ENCODE assay signal across 9 mouse cellular contexts in genomic region chr5:24730986-24731385, GRCm38 (mm10). TPM values are rescaled to one million over a fixed set of nuclear protein-coding genes. Genes with fewer than 3 reads are reported as not detected.
DNase-seq lines count a peak whose midpoint lies in the region; ATAC-seq lines count a peak whose summit lies in the region.
"Had no signal": no experiment of that assay in that cellular context is flagged by ENCODE, and none has a peak within 500 bp of the region (broad histone marks: within the 10 kb centered on the region; RNA-seq: fewer than 3 reads in every experiment).

No protein-coding gene starts in this region.

- peak overlapping the region; percentile 83 for H3K9ac ChIP-seq in heart, embryonic 13.5 days
- peak overlapping the region; percentile 71 for H3K9ac ChIP-seq in intestine, embryonic 14.5 days (ENCODE audit: low read length)
- peak overlapping the region; percentile 42; the same call in 1 of the 2 replicates for H3K9ac ChIP-seq in midbrain, embryonic 14.5 days (replicated peaks; ENCODE audit: low read length)

- H3K4me3 ChIP-seq in heart, embryonic 13.5 days, result peak overlapping the region; percentile 62
- peak overlapping the region; percentile 65 for H3K4me3 ChIP-seq in intestine, embryonic 14.5 days (ENCODE audit: low read depth, low read length)
- peak overlapping the region; percentile 35 for H3K4me3 ChIP-seq in midbrain, embryonic 14.5 days (replicated peaks; ENCODE audit: low read depth, low read length)

- H3K4me2 ChIP-seq in heart, embryonic 13.5 days, result peak overlapping the region; percentile 87
- H3K4me2 ChIP-seq in intestine, embryonic 14.5 days (ENCODE audit: low read length), result peak overlapping the region; percentile 81
- H3K4me2 ChIP-seq in midbrain, embryonic 14.5 days (ENCODE audit: low read length), result peak overlapping the region; percentile 56

- H3K4me1 ChIP-seq in heart, embryonic 13.5 days, result peaks cover 53% of the 10 kb centered on the region
- peaks cover 45% of the 10 kb centered on the region for H3K4me1 ChIP-seq in intestine, embryonic 14.5 days (replicated peaks; ENCODE audit: control insufficient read depth, insufficient read depth, low read length)
- peaks cover 14% of the 10 kb centered on the region for H3K4me1 ChIP-seq in midbrain, embryonic 14.5 days (ENCODE audit: control insufficient read depth, insufficient read depth, low read length)

- no peaks in the 10 kb centered on the region for H3K9me3 ChIP-seq in heart, embryonic 13.5 days
- H3K9me3 ChIP-seq in intestine, embryonic 14.5 days (ENCODE audit: control insufficient read depth, low read length), result no peaks in the 10 kb centered on the region
- H3K9me3 ChIP-seq in midbrain, embryonic 14.5 days (ENCODE audit: control insufficient read depth, low read length), result no peaks in the 10 kb centered on the region

- no peaks in the 10 kb centered on the region for H3K36me3 ChIP-seq in heart, embryonic 13.5 days
- no peaks in the 10 kb centered on the region for H3K36me3 ChIP-seq in intestine, embryonic 14.5 days (ENCODE audit: control insufficient read depth, insufficient read depth, low read length)
- no peaks in the 10 kb centered on the region for H3K36me3 ChIP-seq in midbrain, embryonic 14.5 days (ENCODE audit: control insufficient read depth, insufficient read depth, low read length)

- intact Hi-C loops in heart, postnatal 36 days (cut with DNase I), result no loop called here

- peak overlapping the region; percentile 20 for H3K27ac ChIP-seq in heart, embryonic 13.5 days (replicated peaks)
- no peak overlapping the region for H3K27ac ChIP-seq in intestine, embryonic 14.5 days (ENCODE audit: low read depth)
- no peak overlapping the region for H3K27ac ChIP-seq in midbrain, embryonic 14.5 days (replicated peaks; ENCODE audit: low read depth, low read length)

- 1% methylated on average over 15 of the region's 15 CpGs for WGBS in heart, embryonic 13.5 days
- 2% methylated on average over 15 of the region's 15 CpGs for WGBS in intestine, embryonic 14.5 days
- 3% methylated on average over 15 of the region's 15 CpGs for WGBS in midbrain, embryonic 14.5 days

- DNase-seq in heart, postnatal 36 days, result no peak
- peak; percentile 68 for DNase-seq in embryo, embryonic 11 days
- DNase-seq in intestine, embryonic 14.5 days (ENCODE audit: low spot score), result no peak
- DNase-seq in midbrain, embryonic 14.5 days, result no peak
- DNase-seq in adrenal gland, postnatal 4 days (ENCODE audit: low spot score in 2 of 2), result no peak
- no peak for DNase-seq in cerebellum, postnatal 10 days

- peaks cover 38% of the 10 kb centered on the region for H3K27me3 ChIP-seq in heart, embryonic 13.5 days (replicated peaks)
- H3K27me3 ChIP-seq in intestine, embryonic 14.5 days (replicated peaks; ENCODE audit: control insufficient read depth, insufficient read depth, low read length), result no peaks in the 10 kb centered on the region
- H3K27me3 ChIP-seq in midbrain, embryonic 14.5 days (ENCODE audit: control insufficient read depth, insufficient read depth, low read length), result peaks cover 33% of the 10 kb centered on the region

- no peak for ATAC-seq in heart, embryonic 13.5 days (ENCODE audit: extremely low read depth, insufficient number of reproducible peaks, low FRiP score, low TSS enrichment)
- no peak for ATAC-seq in intestine, embryonic 14.5 days (replicated peaks; ENCODE audit: low FRiP score, low TSS enrichment, low read depth)
- no peak for ATAC-seq in midbrain, embryonic 14.5 days (ENCODE audit: low FRiP score, low TSS enrichment)
- no peak for ATAC-seq in megakaryocyte-erythroid progenitor cell, adult 5-6 weeks (replicated peaks; ENCODE audit: low FRiP score, low TSS enrichment, poor library complexity, severe bottlenecking)

RNA-seq across cellular contexts. Expression of gene Wdr86, which starts 0.5 kb away (rescaled TPM):
- 7.7 and 7.9 TPM in 2 replicates for polyA plus RNA-seq in heart, embryonic 13.5 days (2015; fragmentation: Nextera tagmentation; extraction: Ambion mirVana)
- under 1 TPM; 0.49 to 0.53 TPM for total RNA-seq in heart, postnatal 36 days (2021)
- 17.6 and 18.7 TPM in 2 replicates for polyA plus RNA-seq in intestine, embryonic 14.5 days (2014; fragmentation: Nextera tagmentation; extraction: Ambion mirVana)
- polyA plus RNA-seq in midbrain, embryonic 14.5 days (2014; fragmentation: Nextera tagmentation; extraction: Ambion mirVana), result 2.0 and 5.6 TPM in 2 replicates
- total RNA-seq in adrenal gland, postnatal 4 days (2021), result 1 to 10 TPM; 6.2 to 9.6 TPM
- total RNA-seq in megakaryocyte-erythroid progenitor cell, adult 5-6 weeks (2014; fragmentation: Nextera tagmentation), result 0.32 TPM in 1 of 2 replicates, not detected in the other
- total RNA-seq in megakaryocyte-erythroid progenitor cell, adult 5-6 weeks (2017), result 0.42 TPM in 1 of 2 replicates, not detected in the other
- polyA plus RNA-seq: C2C12 had no signal

RNA-seq across cellular contexts. Expression of gene Crygn, which starts 26.8 kb away (rescaled TPM):
- polyA plus RNA-seq in heart, embryonic 13.5 days (2015; fragmentation: Nextera tagmentation; extraction: Ambion mirVana), result 1.9 and 3.0 TPM in 2 replicates
- not detected for total RNA-seq in heart, postnatal 36 days (2021)
- polyA plus RNA-seq in intestine, embryonic 14.5 days (2014; fragmentation: Nextera tagmentation; extraction: Ambion mirVana), result 1.3 and 2.3 TPM in 2 replicates
- polyA plus RNA-seq in midbrain, embryonic 14.5 days (2014; fragmentation: Nextera tagmentation; extraction: Ambion mirVana), result 1.6 TPM in 1 of 2 replicates, not detected in the other
- 1 to 10 TPM; 6.0 to 6.2 TPM for total RNA-seq in adrenal gland, postnatal 4 days (2021)
- total RNA-seq in megakaryocyte-erythroid progenitor cell, adult 5-6 weeks (2014; fragmentation: Nextera tagmentation), result not detected in 2 replicates
- not detected in 2 replicates for total RNA-seq in megakaryocyte-erythroid progenitor cell, adult 5-6 weeks (2017)
- polyA plus RNA-seq: C2C12 had no signal

RNA-seq across cellular contexts. Expression of gene Nub1, which starts 45.7 kb away (rescaled TPM):
- polyA plus RNA-seq in heart, embryonic 13.5 days (2015; fragmentation: Nextera tagmentation; extraction: Ambion mirVana), result 24.7 and 25.2 TPM in 2 replicates
- 10 to 100 TPM; 38.0 to 39.3 TPM for total RNA-seq in heart, postnatal 36 days (2021)
- 34.0 and 36.6 TPM in 2 replicates for polyA plus RNA-seq in intestine, embryonic 14.5 days (2014; fragmentation: Nextera tagmentation; extraction: Ambion mirVana)
- 42.3 and 54.1 TPM in 2 replicates for polyA plus RNA-seq in midbrain, embryonic 14.5 days (2014; fragmentation: Nextera tagmentation; extraction: Ambion mirVana)
- 10 to 100 TPM; 59.7 to 61.7 TPM for total RNA-seq in adrenal gland, postnatal 4 days (2021)
- 18.4 and 22.4 TPM in 2 replicates for total RNA-seq in megakaryocyte-erythroid progenitor cell, adult 5-6 weeks (2014; fragmentation: Nextera tagmentation)
- 24.3 and 40.1 TPM in 2 replicates for total RNA-seq in megakaryocyte-erythroid progenitor cell, adult 5-6 weeks (2017)

Comparison
In these comparisons a context has a peak if more than half of its experiments do, and no peak if none do; other contexts are left out.
1. RNA of gene Wdr86, which starts 0.5 kb away (total RNA-seq): 6.2 to 9.6 TPM in adrenal gland, postnatal 4 days; 0.49 to 0.53 TPM in heart, postnatal 36 days and 0.32 to 0.42 TPM in megakaryocyte-erythroid progenitor cell, adult 5-6 weeks; every median in the first group is over 4 times any median in the second.
2. Peak in every context shown above with its lines, with median percentiles within 50 percentile points of each other: H3K4me2 ChIP-seq, H3K4me3 ChIP-seq and H3K9ac ChIP-seq.